ENCODE assay signal across 8 mouse cellular contexts in the genomic region with DNA sequence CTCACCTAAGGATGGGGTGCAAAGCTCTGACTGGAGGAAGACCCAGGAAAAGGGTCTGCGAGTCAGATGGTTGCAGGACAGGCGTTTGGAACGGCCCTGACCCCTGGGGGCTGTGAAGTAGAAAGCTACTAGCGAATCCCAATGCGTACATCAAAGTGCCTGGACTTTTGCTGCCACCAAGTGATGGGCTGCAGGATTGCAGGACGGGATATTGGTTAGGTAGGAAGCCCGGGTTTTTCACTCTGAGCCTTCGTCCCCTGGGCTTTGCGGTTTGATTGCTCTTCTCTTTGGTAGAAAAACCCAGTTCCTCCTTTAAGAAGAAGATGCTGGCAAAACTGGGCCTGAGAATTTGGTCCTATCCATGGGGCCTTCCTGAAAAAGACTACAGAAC. TPM values are rescaled to one million over a fixed set of nuclear protein-coding genes. Genes with fewer than 3 reads are reported as not detected.
DNase-seq lines count a peak whose midpoint lies in the region; ATAC-seq lines count a peak whose summit lies in the region.

No protein-coding gene starts in this region.

- ATAC-seq in embryonic facial prominence, embryonic 11.5 days (replicated peaks; ENCODE audit: insufficient number of reproducible peaks, low FRiP score, low TSS enrichment, low read depth) = peak; percentile 77
- ATAC-seq in midbrain, embryonic 11.5 days (ENCODE audit: low FRiP score) = peak; percentile 77

- H3K4me1 ChIP-seq in embryonic facial prominence, embryonic 11.5 days (ENCODE audit: control insufficient read depth, insufficient read depth, low read length) = peaks cover 3% of the 10 kb centered on the region; the same call in 1 of the 2 replicates
- H3K4me1 ChIP-seq in midbrain, embryonic 11.5 days (ENCODE audit: control insufficient read depth, insufficient read depth, low read length) = peaks cover 20% of the 10 kb centered on the region

- 1% methylated on average over 9 of the region's 9 CpGs for WGBS in embryonic facial prominence, embryonic 11.5 days
- 0% methylated on average over 9 of the region's 9 CpGs for WGBS in midbrain, embryonic 11.5 days

- peak overlapping the region; percentile 93 for H3K4me2 ChIP-seq in embryonic facial prominence, embryonic 11.5 days (ENCODE audit: low read depth, low read length)
- peak overlapping the region; percentile 96 for H3K4me2 ChIP-seq in midbrain, embryonic 11.5 days

- H3K36me3 ChIP-seq in embryonic facial prominence, embryonic 11.5 days (replicated peaks; ENCODE audit: control insufficient read depth, insufficient read depth, low read depth, low read length) = no peaks in the 10 kb centered on the region; the same call in 1 of the 2 replicates
- H3K36me3 ChIP-seq in midbrain, embryonic 11.5 days (ENCODE audit: control insufficient read depth, insufficient read depth, low read length) = no peaks in the 10 kb centered on the region

- peak overlapping the region; percentile 91 for H3K9ac ChIP-seq in embryonic facial prominence, embryonic 11.5 days (replicated peaks; ENCODE audit: low read length)
- peak overlapping the region; percentile 88 for H3K9ac ChIP-seq in midbrain, embryonic 11.5 days (ENCODE audit: low read length)

- no peaks in the 10 kb centered on the region for H3K27me3 ChIP-seq in embryonic facial prominence, embryonic 11.5 days (ENCODE audit: control insufficient read depth, insufficient read depth, low read length)
- no peaks in the 10 kb centered on the region for H3K27me3 ChIP-seq in midbrain, embryonic 11.5 days (ENCODE audit: control insufficient read depth, insufficient read depth, low read length)

- peak overlapping the region; percentile 65 for H3K4me3 ChIP-seq in embryonic facial prominence, embryonic 11.5 days (ENCODE audit: low read depth, low read length)
- H3K4me3 ChIP-seq in midbrain, embryonic 11.5 days (ENCODE audit: low read depth, low read length) = peak overlapping the region; percentile 67

- no peaks in the 10 kb centered on the region for H3K9me3 ChIP-seq in embryonic facial prominence, embryonic 11.5 days (replicated peaks; ENCODE audit: control insufficient read depth, low read length)
- H3K9me3 ChIP-seq in midbrain, embryonic 11.5 days (ENCODE audit: control insufficient read depth, low read length) = no peaks in the 10 kb centered on the region; the same call in 1 of the 2 replicates

- peak overlapping the region; percentile 90 for H3K27ac ChIP-seq in embryonic facial prominence, embryonic 11.5 days (replicated peaks; ENCODE audit: low read depth, low read length)
- H3K27ac ChIP-seq in midbrain, embryonic 11.5 days (ENCODE audit: low read depth, low read length) = peak overlapping the region; percentile 94

- DNase-seq in adrenal gland, postnatal 25 days = peak; percentile 88
- DNase-seq in embryonic facial prominence, embryonic 11.5 days (ENCODE audit: low spot score) = peak; percentile 99
- peak; percentile 99 for DNase-seq in heart, adult 11 months
- peak; percentile 91 for DNase-seq in kidney, adult 11 months
- peak; percentile 96 for DNase-seq in left cerebral cortex, postnatal 4 days
- DNase-seq in midbrain, embryonic 11.5 days (ENCODE audit: low spot score, missing footprints) = peak; percentile 100
- peak; percentile 90 for DNase-seq in right cerebral cortex, postnatal 4 days
- peak; percentile 92 for DNase-seq in yolk sac, embryonic 10.5 days (ENCODE audit: low spot score)

- intact Hi-C loops in left cerebral cortex, postnatal 4 days (cut with DNase I) = loop anchor here (1.0 kb wide), 1 partner anchor 154 kb away; no protein-coding TSS in a partner anchor

RNA-seq across cellular contexts. Expression of gene Faap20, which starts 0.3 kb away (rescaled TPM):
- total RNA-seq in adrenal gland, postnatal 25 days (2021) = 45.9 and 55.2 TPM in 2 replicates
- 87.8 and 93.4 TPM in 2 replicates for polyA plus RNA-seq in embryonic facial prominence, embryonic 11.5 days (2014; fragmentation: Nextera tagmentation; extraction: Ambion mirVana)
- 10 to 100 TPM; 32.1 to 33.0 TPM for total RNA-seq in left cerebral cortex, postnatal 4 days (2021)
- 101 and 110 TPM in 2 replicates for polyA plus RNA-seq in midbrain, embryonic 11.5 days (2014; fragmentation: Nextera tagmentation; extraction: Ambion mirVana)

RNA-seq across cellular contexts. Expression of gene Ski, which starts 26.9 kb away (rescaled TPM):
- total RNA-seq in adrenal gland, postnatal 25 days (2021) = 73.5 and 93.3 TPM in 2 replicates
- 15.4 and 15.9 TPM in 2 replicates for polyA plus RNA-seq in embryonic facial prominence, embryonic 11.5 days (2014; fragmentation: Nextera tagmentation; extraction: Ambion mirVana)
- total RNA-seq in left cerebral cortex, postnatal 4 days (2021) = 100 to 1,000 TPM; 117 to 121 TPM
- 12.7 and 13.6 TPM in 2 replicates for polyA plus RNA-seq in midbrain, embryonic 11.5 days (2014; fragmentation: Nextera tagmentation; extraction: Ambion mirVana)

Comparison
In these comparisons a context has a peak if more than half of its experiments do, and no peak if none do; other contexts are left out.
1. Peak in every context shown above with its lines: DNase-seq, ATAC-seq, H3K4me3 ChIP-seq and H3K27ac ChIP-seq.